Mouse (Mus musculus) cerebellum, adult 18-20 months (tissue): ENCODE measurements around the gene Mvb12b.

Experiments used
- DNase-seq, 2 experiments: peaks; one replicate each; pipeline ENCODE4 v3.0.0; 2021

Gene Mvb12b

GRCm38 (mm10) chr2:33772439-33772838, 115.3 kb downstream of the Mvb12b start:
- no peak for DNase-seq

- no peak for DNase-seq
These were observed 116.4 kb downstream of the Mvb12b start for GRCm38 (mm10) chr2:33771388-33771787.

GRCm38 (mm10) chr2:33770526-33771130, 117.1 kb downstream of the Mvb12b start:
- DNase-seq = no peak

- DNase-seq = no peak
These were observed 123.3 kb downstream of the Mvb12b start for GRCm38 (mm10) chr2:33764476-33764875.

DNA sequence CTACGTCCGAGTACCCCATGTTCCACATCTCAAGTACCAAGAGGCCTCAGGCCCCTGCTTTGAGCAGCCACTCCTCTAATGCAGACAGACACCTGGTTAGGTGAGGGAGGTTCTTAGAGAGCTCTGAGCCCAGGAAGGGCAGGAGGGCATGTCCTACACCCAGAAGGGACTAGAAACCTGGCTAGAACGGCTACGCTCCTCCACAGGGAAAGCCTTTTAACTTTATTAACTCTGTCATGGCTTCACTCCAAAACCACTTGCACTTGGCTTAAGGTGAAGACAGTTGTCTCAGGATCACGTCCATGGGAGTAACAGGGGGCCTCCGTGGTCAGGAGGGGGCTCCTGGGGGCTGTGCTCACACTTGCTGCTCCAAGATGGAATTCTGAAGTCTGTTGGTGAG, 125.5 kb downstream of the Mvb12b start:
- no peak for DNase-seq

GRCm38 (mm10) chr2:33760571-33760991, 127.2 kb downstream of the Mvb12b start:
- no peak for DNase-seq

- DNase-seq = no peak
These were observed 128.3 kb downstream of the Mvb12b start for GRCm38 (mm10) chr2:33759447-33759846.

GRCm38 (mm10) chr2:33755633-33756020, 132.1 kb downstream of the Mvb12b start:
- DNase-seq = no peak

- DNase-seq = no peak
These were observed 132.6 kb downstream of the Mvb12b start for GRCm38 (mm10) chr2:33754980-33755632.

- no peak for DNase-seq
These were observed 133.5 kb downstream of the Mvb12b start for GRCm38 (mm10) chr2:33754317-33754633.

DNA sequence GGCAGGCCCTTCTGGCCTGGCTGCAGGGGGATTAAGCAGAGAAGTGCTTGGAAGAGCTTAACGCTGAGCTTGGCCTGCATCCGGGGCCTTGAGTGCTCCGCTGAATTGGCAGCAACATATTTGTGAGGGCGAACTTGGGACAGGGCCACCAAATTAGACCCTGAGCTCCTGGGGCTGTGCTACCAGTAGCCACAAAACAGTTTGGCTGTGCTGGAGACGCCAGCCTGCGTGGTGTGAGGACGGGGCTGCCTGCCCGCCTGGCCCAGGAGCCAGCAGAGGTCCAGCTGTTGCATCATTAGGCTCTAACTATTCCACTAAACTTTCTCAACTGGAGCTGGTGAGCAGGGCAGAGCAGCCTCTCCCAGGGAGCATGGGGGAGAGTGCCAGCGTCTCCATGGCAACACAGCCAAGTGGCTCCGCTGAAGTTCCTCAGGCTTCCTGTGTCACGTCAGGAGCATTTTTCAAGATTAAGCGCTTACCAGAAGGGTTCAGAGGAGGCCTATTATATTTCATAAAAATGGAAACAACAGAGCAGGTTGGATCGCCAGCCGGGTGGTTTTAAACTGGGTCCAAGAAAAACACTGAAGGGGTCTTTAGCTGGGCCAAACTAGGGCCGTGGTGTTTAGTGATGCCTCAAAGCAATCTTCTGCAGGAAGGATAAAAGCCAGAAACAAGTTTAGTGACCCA, 134.0 kb downstream of the Mvb12b start:
- DNase-seq = peak; percentile 81 to 89

DNA sequence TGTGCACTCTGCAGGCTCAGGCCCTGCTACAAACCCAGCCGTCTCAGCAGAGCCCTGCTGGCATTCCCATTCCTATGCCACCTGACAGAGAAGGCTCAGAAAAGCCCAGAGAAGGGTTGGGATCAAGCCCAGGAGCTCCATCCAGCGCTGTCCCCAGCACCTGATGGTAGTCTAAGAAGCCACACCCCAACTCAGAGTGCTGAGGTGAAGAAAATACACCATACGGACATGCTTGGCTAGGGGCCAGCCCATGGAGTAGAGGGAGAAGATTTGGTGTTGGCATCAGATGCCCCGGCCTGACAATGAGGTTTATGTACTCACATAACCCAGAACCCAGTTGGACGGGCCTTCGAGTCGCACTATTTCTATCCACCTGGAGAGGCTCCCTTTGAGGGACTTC, 137.1 kb downstream of the Mvb12b start:
- peak; percentile 63 to 66 for DNase-seq

- peak; percentile 74 to 88 for DNase-seq
These were observed 141.3 kb downstream of the Mvb12b start for GRCm38 (mm10) chr2:33746471-33746870.

- no peak for DNase-seq
These were observed 142.0 kb downstream of the Mvb12b start for GRCm38 (mm10) chr2:33745724-33746123.

- no peak for DNase-seq
These were observed 150.6 kb downstream of the Mvb12b start for GRCm38 (mm10) chr2:33737128-33737527.

GRCm38 (mm10) chr2:33736722-33737121, 151.0 kb downstream of the Mvb12b start:
- DNase-seq = peak; percentile 68 to 81

DNA sequence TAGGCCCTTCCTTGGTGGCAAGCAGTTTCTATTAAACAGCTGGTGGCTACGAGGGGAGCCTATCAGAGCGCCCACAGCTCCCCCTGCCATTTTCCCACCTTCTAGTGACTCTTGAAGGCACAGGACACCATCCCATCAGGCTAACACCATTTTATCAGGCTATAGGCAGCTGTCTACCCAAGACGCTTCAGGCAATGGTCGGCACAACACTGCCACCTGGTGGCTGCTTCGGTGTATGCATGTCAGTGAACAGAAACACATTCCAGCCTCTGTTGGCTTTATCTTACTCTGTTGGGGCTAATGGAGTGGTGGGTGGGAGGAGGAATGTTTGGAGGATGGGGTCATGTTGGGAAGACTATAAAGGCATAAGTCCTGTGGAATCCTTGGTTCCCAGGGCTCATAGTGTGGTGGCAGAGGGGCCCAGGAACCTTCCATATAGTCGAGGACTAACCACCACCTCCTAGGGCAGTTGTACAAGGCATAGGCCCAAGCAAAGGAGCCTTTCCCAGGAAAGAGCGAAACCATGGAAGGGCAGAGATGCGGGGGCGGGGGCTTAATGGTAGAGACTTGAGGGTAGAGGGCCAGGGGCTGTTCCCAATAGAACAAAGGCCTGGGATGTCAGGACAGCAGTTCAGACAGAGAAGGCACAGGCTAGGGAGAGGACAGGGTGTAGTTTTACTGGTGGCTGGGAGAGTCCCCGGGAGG, 152.8 kb downstream of the Mvb12b start:
- peak; percentile 78 to 86 for DNase-seq

GRCm38 (mm10) chr2:33729701-33730100, 158.0 kb downstream of the Mvb12b start:
- no peak for DNase-seq

GRCm38 (mm10) chr2:33727199-33727598, 160.5 kb downstream of the Mvb12b start:
- DNase-seq = no peak

GRCm38 (mm10) chr2:33720380-33720898, 167.3 kb downstream of the Mvb12b start:
- DNase-seq = peak; percentile 51 to 55

DNA sequence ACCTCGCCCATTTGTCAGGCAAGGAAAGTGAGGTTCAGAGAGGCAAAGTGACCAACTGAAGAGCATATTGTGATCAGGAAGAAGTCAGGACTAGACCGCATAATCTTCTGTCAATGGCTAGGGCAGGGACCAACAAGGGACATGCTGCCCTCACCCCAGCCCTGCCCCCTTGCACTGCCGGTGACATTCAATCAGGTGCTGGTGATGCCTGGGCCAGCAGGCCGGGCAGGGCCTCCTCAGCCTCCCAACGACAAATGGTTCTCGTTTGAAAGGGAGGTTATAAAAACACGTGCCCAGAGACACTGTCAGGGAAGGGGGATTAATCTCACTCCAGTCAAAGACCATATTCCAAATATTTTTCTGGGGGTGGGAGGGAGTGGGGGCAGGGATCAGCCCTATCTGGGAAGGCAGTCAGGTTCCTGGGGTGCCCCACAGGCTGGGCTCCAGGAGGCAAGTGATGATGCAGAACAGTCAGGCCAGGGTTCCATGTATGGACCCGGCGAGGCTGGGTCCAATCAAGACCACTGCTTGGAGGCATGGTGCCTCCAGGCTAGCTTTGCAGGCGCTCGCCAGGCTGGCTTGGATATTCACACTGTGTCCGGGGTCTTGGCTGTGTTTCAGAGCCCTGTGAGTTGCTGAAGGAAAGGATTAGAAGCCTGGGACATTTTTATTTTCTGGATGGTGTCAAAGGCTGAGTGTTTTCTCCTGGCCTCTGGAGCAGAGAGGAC, 168.2 kb downstream of the Mvb12b start:
- DNase-seq = no peak

DNA sequence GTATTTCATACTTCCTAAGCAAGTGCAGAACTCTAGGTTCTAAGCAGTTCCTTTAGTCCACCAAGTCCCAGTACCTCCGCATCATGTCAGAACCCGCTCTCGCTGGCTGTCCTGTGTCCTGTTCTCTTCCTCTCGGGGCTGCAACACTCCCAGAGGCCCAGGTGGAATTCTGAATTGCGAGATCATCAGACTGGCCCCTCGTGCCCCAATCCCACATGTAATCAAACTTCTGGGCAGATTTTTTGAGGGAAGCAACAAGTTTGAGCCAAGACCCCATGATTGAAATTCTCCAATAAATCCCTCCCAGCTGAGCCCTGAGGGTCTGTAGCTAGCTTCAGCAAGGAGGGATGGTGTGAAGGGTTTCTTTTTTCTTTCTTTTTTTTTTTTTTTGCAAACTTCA, 169.2 kb downstream of the Mvb12b start:
- no peak for DNase-seq
